30 mouse cellular contexts compared by ENCODE assay signal in genomic region chr16:92327911-92328310, GRCm38 (mm10). TPM values are rescaled to one million over a fixed set of nuclear protein-coding genes. Genes with fewer than 3 reads are reported as not detected.
DNase-seq lines count a peak whose midpoint lies in the region; ATAC-seq and TF ChIP-seq lines count a peak whose summit lies in the region.
"Had no signal": no experiment of that assay in that cellular context is flagged by ENCODE, and none has a peak within 500 bp of the region (broad histone marks: within the 10 kb centered on the region; RNA-seq: fewer than 3 reads in every experiment).

No protein-coding gene starts in this region.

- TF ChIP-seq CTCF in gastrocnemius, adult 2 months (IDR thresholded peaks at IDR 0.05), result no peak
- no peak for TF ChIP-seq CTCF in cerebellum, adult 2 months (IDR thresholded peaks at IDR 0.05; ENCODE audit: borderline replicate concordance, insufficient read depth, low read depth, low read length)

- peaks cover 20% of the 10 kb centered on the region for H3K4me1 ChIP-seq in cerebellum, adult 2 months (ENCODE audit: control insufficient read depth, insufficient read depth, low read length)
- H3K4me1 ChIP-seq in forebrain, embryonic 14.5 days (ENCODE audit: control insufficient read depth, insufficient read depth, low read length), result no peaks in the 10 kb centered on the region
- H3K4me1 ChIP-seq: embryonic facial prominence, embryonic 15.5 days had no signal

- no peak overlapping the region for H3K9ac ChIP-seq in forebrain, embryonic 14.5 days (ENCODE audit: low read length)
- H3K9ac ChIP-seq: embryonic facial prominence, embryonic 15.5 days; hindbrain, embryonic 12.5 days had no signal

- H3K9me3 ChIP-seq in forebrain, embryonic 14.5 days (replicated peaks; ENCODE audit: control insufficient read depth, low read length), result no peaks in the 10 kb centered on the region
- H3K9me3 ChIP-seq: embryonic facial prominence, embryonic 15.5 days; forebrain, embryonic 10.5 days; heart, embryonic 10.5 days; hindbrain, embryonic 12.5 days had no signal

- H3K36me3 ChIP-seq in forebrain, embryonic 14.5 days (ENCODE audit: control insufficient read depth, insufficient read depth, low read length), result no peaks in the 10 kb centered on the region
- H3K36me3 ChIP-seq: embryonic facial prominence, embryonic 15.5 days; forebrain, embryonic 10.5 days; heart, embryonic 10.5 days; hindbrain, embryonic 12.5 days had no signal

- ATAC-seq in forebrain, embryonic 14.5 days, result no peak
- no peak for ATAC-seq in inflammation-experienced regulatory T-cells, adult 6 months
- ATAC-seq: forebrain, embryonic 16.5 days; hindbrain, embryonic 16.5 days; Patski had no signal

- DNase-seq in gastrocnemius, adult 2 months, result peak; percentile 48
- DNase-seq in gastrocnemius, postnatal 10 days, result no peak
- DNase-seq in cerebellum, adult 2 months, result peak; percentile 72 to 85
- peak; percentile 51 to 60 for DNase-seq in cerebellum, postnatal 10 days
- no peak for DNase-seq in forebrain, embryonic 14.5 days (ENCODE audit: low spot score)
- no peak for DNase-seq in testis, postnatal 10 days (ENCODE audit: low spot score)
- DNase-seq: adrenal gland, adult 2 months; adrenal gland, postnatal 25 days; embryo, embryonic 11 days; heart, adult 18-20 months; heart, postnatal 10 days; heart, postnatal 4 days; kidney, adult 18-20 months had no signal

- no peak for TF ChIP-seq POLR2A in cerebellum, adult 2 months (IDR thresholded peaks at IDR 0.05; ENCODE audit: borderline replicate concordance, insufficient read depth, low read length)

- H3K4me2 ChIP-seq in forebrain, embryonic 14.5 days (ENCODE audit: low read length), result no peak overlapping the region
- H3K4me2 ChIP-seq: embryonic facial prominence, embryonic 15.5 days; hindbrain, embryonic 12.5 days had no signal

- H3K27ac ChIP-seq in gastrocnemius, adult 2 months, result no peak overlapping the region
- no peak overlapping the region for H3K27ac ChIP-seq in cerebellum, adult 2 months (ENCODE audit: insufficient read depth, low read length)
- no peak overlapping the region for H3K27ac ChIP-seq in forebrain, embryonic 14.5 days (ENCODE audit: low read depth, low read length)
- H3K27ac ChIP-seq: embryonic facial prominence, embryonic 15.5 days; forebrain, embryonic 10.5 days; heart, embryonic 10.5 days; hindbrain, embryonic 12.5 days had no signal

- H3K4me3 ChIP-seq in gastrocnemius, adult 2 months, result no peak overlapping the region
- H3K4me3 ChIP-seq in cerebellum, adult 2 months (replicated peaks; ENCODE audit: insufficient read depth, low read depth, low read length), result no peak overlapping the region
- no peak overlapping the region for H3K4me3 ChIP-seq in forebrain, embryonic 14.5 days (ENCODE audit: low read depth, low read length)
- H3K4me3 ChIP-seq: embryonic facial prominence, embryonic 15.5 days; erythroblast, embryonic 14.5 days; forebrain, embryonic 10.5 days; heart, embryonic 10.5 days; hindbrain, embryonic 12.5 days had no signal

- WGBS in cerebellum, adult 2 months, result 39% methylated on average over 10 of the region's 10 CpGs
- WGBS in forebrain, embryonic 14.5 days, result 93% methylated on average over 10 of the region's 10 CpGs

- no peaks in the 10 kb centered on the region for H3K27me3 ChIP-seq in cerebellum, adult 2 months (ENCODE audit: control insufficient read depth, insufficient read depth, low read length)
- no peaks in the 10 kb centered on the region for H3K27me3 ChIP-seq in forebrain, embryonic 14.5 days (replicated peaks; ENCODE audit: control insufficient read depth, insufficient read depth, low read length)
- H3K27me3 ChIP-seq: CH12.LX; embryonic facial prominence, embryonic 15.5 days; hindbrain, embryonic 12.5 days had no signal

- intact Hi-C loops in gastrocnemius, adult 2 months (cut with DNase I), result no loop called here

RNA-seq across cellular contexts. Expression of gene Fam243, which starts 6.7 kb away (rescaled TPM):
- total RNA-seq in gastrocnemius, adult 2 months (2021), result not detected
- total RNA-seq in gastrocnemius, postnatal 10 days (2021), result not detected
- not detected in 2 replicates for polyA plus RNA-seq in cerebellum, adult 2 months (2012; rRNA removed)
- 0.13 TPM in 1 of 2 replicates, not detected in the other for polyA plus RNA-seq in forebrain, embryonic 14.5 days (2014; fragmentation: Nextera tagmentation; extraction: Ambion mirVana)
- polyA plus RNA-seq in inflammation-experienced regulatory T-cells, adult 6 months (2017; shearing (Covaris generic)), result not detected
- total RNA-seq: adrenal gland, adult 2 months; adrenal gland, postnatal 25 days; CH12.LX; common myeloid progenitor, adult 5-6 weeks; gastrocnemius, adult 8-10 months; gastrocnemius, postnatal 4 days had no signal
- polyA plus RNA-seq: adrenal gland, adult 2 months; embryonic facial prominence, embryonic 15.5 days; erythroblast, embryonic 14.5 days; forebrain, embryonic 10.5 days; heart, embryonic 10.5 days; heart, embryonic 14.5 days; hindbrain, embryonic 16.5 days; intestine, embryonic 14.5 days had no signal

RNA-seq across cellular contexts. Expression of gene Smim11, which starts 26.8 kb away (rescaled TPM):
- total RNA-seq in gastrocnemius, adult 2 months (2021), result 10 to 100 TPM; 62.7 to 83.8 TPM
- 10 to 100 TPM; 81.1 to 84.7 TPM for total RNA-seq in gastrocnemius, postnatal 10 days (2021)
- 32.2 and 35.8 TPM in 2 replicates for polyA plus RNA-seq in cerebellum, adult 2 months (2012; rRNA removed)
- polyA plus RNA-seq in forebrain, embryonic 14.5 days (2014; fragmentation: Nextera tagmentation; extraction: Ambion mirVana), result 95.3 and 110 TPM in 2 replicates
- polyA plus RNA-seq in inflammation-experienced regulatory T-cells, adult 6 months (2017; shearing (Covaris generic)), result 100 to 1,000 TPM; 112 to 149 (median 139) TPM

RNA-seq across cellular contexts. Expression of gene Kcne1, which starts 31.4 kb away (rescaled TPM):
- not detected for total RNA-seq in gastrocnemius, adult 2 months (2021)
- not detected for total RNA-seq in gastrocnemius, postnatal 10 days (2021)
- 0.08 TPM in 1 of 2 replicates, not detected in the other for polyA plus RNA-seq in cerebellum, adult 2 months (2012; rRNA removed)
- polyA plus RNA-seq in forebrain, embryonic 14.5 days (2014; fragmentation: Nextera tagmentation; extraction: Ambion mirVana), result 0.10 TPM in 1 of 2 replicates, not detected in the other
- not detected for polyA plus RNA-seq in inflammation-experienced regulatory T-cells, adult 6 months (2017; shearing (Covaris generic))
- total RNA-seq: adrenal gland, postnatal 25 days; common myeloid progenitor, adult 5-6 weeks; gastrocnemius, adult 8-10 months; gastrocnemius, postnatal 4 days had no signal
- polyA plus RNA-seq: adrenal gland, adult 2 months; erythroblast, embryonic 14.5 days; intestine, embryonic 14.5 days; Patski had no signal

RNA-seq across cellular contexts. Expression of gene Kcne2, which starts 35.7 kb away (rescaled TPM):
- total RNA-seq in gastrocnemius, adult 2 months (2021), result not detected
- total RNA-seq in gastrocnemius, postnatal 10 days (2021), result not detected
- polyA plus RNA-seq in cerebellum, adult 2 months (2012; rRNA removed), result 3.7 and 10.0 TPM in 2 replicates
- 17.6 and 19.4 TPM in 2 replicates for polyA plus RNA-seq in forebrain, embryonic 14.5 days (2014; fragmentation: Nextera tagmentation; extraction: Ambion mirVana)
- not detected for polyA plus RNA-seq in inflammation-experienced regulatory T-cells, adult 6 months (2017; shearing (Covaris generic))
- total RNA-seq: adrenal gland, adult 2 months; adrenal gland, postnatal 25 days; CH12.LX; common myeloid progenitor, adult 5-6 weeks; gastrocnemius, adult 8-10 months; gastrocnemius, postnatal 4 days; heart, adult 18-20 months; heart, postnatal 10 days had no signal
- polyA plus RNA-seq: adrenal gland, adult 2 months; embryonic facial prominence, embryonic 11.5 days; erythroblast, embryonic 14.5 days; kidney, embryonic 14.5 days; Patski had no signal

Comparison
In these comparisons a context has a peak if more than half of its experiments do, and no peak if none do; other contexts are left out.
1. DNase-seq: peak in gastrocnemius, adult 2 months (single experiment), cerebellum, adult 2 months (2 of 2) and cerebellum, postnatal 10 days (2 of 2); none in gastrocnemius, postnatal 10 days (single experiment), forebrain, embryonic 14.5 days (single experiment) and testis, postnatal 10 days (single experiment).